Mouse (Mus musculus) embryo, embryonic 10 days (tissue): ENCODE results near the gene Rpf1.

ENCODE experiments used
- DNase-seq: peaks from one replicate; pipeline ENCODE4 v3.0.0-alpha.2; 2015; ENCODE audit warnings: low spot score

The Rpf1 gene

GRCm38 (mm10) chr3:146500003-146500809 is 21.0 kb downstream of the Rpf1 start:
- DNase-seq = peak; percentile 73

GRCm38 (mm10) chr3:146499431-146500002 is 21.7 kb downstream of the Rpf1 start, which contains the start of the genes Spata1 and Gng5:
Gene Spata1 (minus strand): TSS chr3:146499753.
Gene Gng5 (plus strand): TSS chr3:146499807.
- peak; percentile 84 for DNase-seq

- DNase-seq = peak; percentile 17
Observed at GRCm38 (mm10) chr3:146498989-146499388, 22.2 kb downstream of the Rpf1 start.

GRCm38 (mm10) chr3:146494941-146495340 is 26.3 kb downstream of the Rpf1 start:
- DNase-seq = peak; percentile 5

GRCm38 (mm10) chr3:146486464-146486863 is 34.8 kb downstream of the Rpf1 start:
- DNase-seq = no peak

GRCm38 (mm10) chr3:146482044-146482443 is 39.2 kb downstream of the Rpf1 start:
- DNase-seq = no peak

GRCm38 (mm10) chr3:146474428-146474827 is 46.8 kb downstream of the Rpf1 start:
- DNase-seq = no peak

- no peak for DNase-seq
Observed at GRCm38 (mm10) chr3:146473741-146474140, 47.5 kb downstream of the Rpf1 start.

GRCm38 (mm10) chr3:146472657-146473056 is 48.6 kb downstream of the Rpf1 start:
- no peak for DNase-seq

GRCm38 (mm10) chr3:146469226-146469625 is 52.0 kb downstream of the Rpf1 start:
- no peak for DNase-seq

GRCm38 (mm10) chr3:146462939-146463338 is 58.3 kb downstream of the Rpf1 start:
- DNase-seq = no peak
